ENCODE assay signal across 25 mouse cellular contexts in genomic region chr13:75763280-75763679, GRCm38 (mm10). TPM values are rescaled to one million over a fixed set of nuclear protein-coding genes. Genes with fewer than 3 reads are reported as not detected.
DNase-seq lines count a peak whose midpoint lies in the region; ATAC-seq and TF ChIP-seq lines count a peak whose summit lies in the region.
"Had no signal": no experiment of that assay in that cellular context is flagged by ENCODE, and none has a peak within 500 bp of the region (broad histone marks: within the 10 kb centered on the region; RNA-seq: fewer than 3 reads in every experiment).

No protein-coding gene starts in this region.

- peak; percentile 89 for TF ChIP-seq EP300 in CH12.LX (IDR thresholded peaks at IDR 0.05; ENCODE audit: low read length)

- H3K27me3 ChIP-seq in liver, embryonic 12.5 days (replicated peaks) = no peaks in the 10 kb centered on the region
- H3K27me3 ChIP-seq in liver, embryonic 11.5 days (replicated peaks; ENCODE audit: control insufficient read depth, insufficient read depth, low read length) = no peaks in the 10 kb centered on the region
- H3K27me3 ChIP-seq in CH12.LX (replicated peaks) = no peaks in the 10 kb centered on the region
- H3K27me3 ChIP-seq: embryonic facial prominence, embryonic 13.5 days; embryonic facial prominence, embryonic 15.5 days; forebrain, embryonic 12.5 days had no signal

- no peaks in the 10 kb centered on the region for H3K9me3 ChIP-seq in liver, embryonic 12.5 days (replicated peaks)
- H3K9me3 ChIP-seq in liver, embryonic 11.5 days (ENCODE audit: control insufficient read depth, low read length) = no peaks in the 10 kb centered on the region
- no peaks in the 10 kb centered on the region for H3K9me3 ChIP-seq in CH12.LX (replicated peaks; ENCODE audit: low read length)
- H3K9me3 ChIP-seq: embryonic facial prominence, embryonic 13.5 days; embryonic facial prominence, embryonic 15.5 days; forebrain, embryonic 10.5 days; forebrain, embryonic 12.5 days had no signal

- TF ChIP-seq RAD21 in CH12.LX (IDR thresholded peaks at IDR 0.05; ENCODE audit: low read depth, low read length) = no peak

- peaks cover 19% of the 10 kb centered on the region for H3K79me2 ChIP-seq in CH12.LX (replicated peaks; ENCODE audit: control insufficient read depth, extremely low read depth, insufficient read depth, poor library complexity, severe bottlenecking)

- no peak for ATAC-seq in liver, embryonic 12.5 days
- ATAC-seq in liver, embryonic 11.5 days (replicated peaks; ENCODE audit: low FRiP score) = no peak
- ATAC-seq: CD4-positive, CD25-positive, alpha-beta regulatory T cell, adult 4 months; forebrain, embryonic 14.5 days; forebrain, embryonic 16.5 days had no signal

- no peak for DNase-seq in gastrocnemius, adult 2 months
- no peak for DNase-seq in gastrocnemius, postnatal 10 days
- no peak for DNase-seq in liver, embryonic 11.5 days (ENCODE audit: low spot score)
- DNase-seq in CH12.LX (ENCODE audit: extremely low read depth) = peak; percentile 37
- DNase-seq in kidney, postnatal 36 days = no peak
- DNase-seq: adrenal gland, adult 2 months; adrenal gland, postnatal 10 days; adrenal gland, postnatal 25 days; B cell, adult 2 months; cerebellum, adult 11 months; cerebellum, adult 18-20 months; cerebellum, adult 8-10 months; cerebellum, adult 9-11 months; cerebellum, postnatal 14 days; cerebellum, postnatal 36 days; embryo, embryonic 11 days had no signal

- no peak overlapping the region for H3K9ac ChIP-seq in liver, embryonic 12.5 days
- H3K9ac ChIP-seq in liver, embryonic 11.5 days (ENCODE audit: low read depth, low read length) = no peak overlapping the region
- peak overlapping the region; percentile 60; the same call in 1 of the 2 replicates for H3K9ac ChIP-seq in CH12.LX (ENCODE audit: insufficient read depth, low read depth)
- H3K9ac ChIP-seq: embryonic facial prominence, embryonic 13.5 days; embryonic facial prominence, embryonic 15.5 days; forebrain, embryonic 12.5 days had no signal

- 60% methylated on average over 3 of the region's 3 CpGs for WGBS in liver, embryonic 12.5 days (ENCODE audit: insufficient replicate concordance)
- 67% methylated on average over 3 of the region's 3 CpGs for WGBS in liver, embryonic 11.5 days

- no peak for TF ChIP-seq CTCF in gastrocnemius, adult 2 months (IDR thresholded peaks at IDR 0.05)
- TF ChIP-seq CTCF in CH12.LX (conservative IDR thresholded peaks at IDR 0.05 in 1 of 2, IDR thresholded peaks at IDR 0.05 in 1 of 2; ENCODE audit: low read depth in 2 of 2, low read length in 2 of 2) = no peak

- in situ Hi-C loops in CH12.LX (cut with MboI; ENCODE audit: low pct_ligation_motif_present, low pct_unique_long_range_greater_than_20kb, low sequenced_read_pairs) = no loop called here

- no peak for TF ChIP-seq POLR2A in CH12.LX (IDR thresholded peaks at IDR 0.05; ENCODE audit: low read depth, low read length)

- H3K4me3 ChIP-seq in gastrocnemius, adult 2 months = no peak overlapping the region
- no peak overlapping the region for H3K4me3 ChIP-seq in liver, embryonic 12.5 days
- no peak overlapping the region for H3K4me3 ChIP-seq in liver, embryonic 11.5 days (ENCODE audit: low read depth, low read length)
- H3K4me3 ChIP-seq in CH12.LX (replicated peaks in 1 of 3; ENCODE audit: low read depth in 2 of 3, low read length in 2 of 3, poor library complexity in 1 of 3) = no peak overlapping the region
- H3K4me3 ChIP-seq: embryonic facial prominence, embryonic 13.5 days; embryonic facial prominence, embryonic 15.5 days; erythroblast, embryonic 14.5 days; forebrain, embryonic 10.5 days; forebrain, embryonic 12.5 days had no signal

- H3K4me1 ChIP-seq in liver, embryonic 12.5 days = peaks cover 23% of the 10 kb centered on the region
- H3K4me1 ChIP-seq in liver, embryonic 11.5 days (replicated peaks; ENCODE audit: control insufficient read depth, insufficient read depth, low read length) = peaks cover 6% of the 10 kb centered on the region
- peaks cover 17 to 42% of the 10 kb centered on the region in 2 experiments for H3K4me1 ChIP-seq in CH12.LX (ENCODE audit: control insufficient read depth in 1 of 2, insufficient read depth in 2 of 2)
- H3K4me1 ChIP-seq: embryonic facial prominence, embryonic 15.5 days had no signal

- H3K4me2 ChIP-seq in liver, embryonic 12.5 days = no peak overlapping the region
- H3K4me2 ChIP-seq in liver, embryonic 11.5 days = no peak overlapping the region
- H3K4me2 ChIP-seq in CH12.LX (ENCODE audit: insufficient read depth, low read depth, poor library complexity, severe bottlenecking) = peak overlapping the region; percentile 61; the same call in 1 of the 2 replicates
- H3K4me2 ChIP-seq: embryonic facial prominence, embryonic 13.5 days; embryonic facial prominence, embryonic 15.5 days; forebrain, embryonic 12.5 days had no signal

- H3K36me3 ChIP-seq in liver, embryonic 12.5 days = peaks cover 88% of the 10 kb centered on the region
- H3K36me3 ChIP-seq in liver, embryonic 11.5 days (ENCODE audit: control insufficient read depth, insufficient read depth, low read length) = peaks cover 10% of the 10 kb centered on the region; the same call in 1 of the 2 replicates
- peaks cover 33 to 70% of the 10 kb centered on the region in 2 experiments for H3K36me3 ChIP-seq in CH12.LX (replicated peaks in 1 of 2; ENCODE audit: control insufficient read depth in 1 of 2, insufficient read depth in 1 of 2, low read length in 1 of 2)
- H3K36me3 ChIP-seq: embryonic facial prominence, embryonic 13.5 days; embryonic facial prominence, embryonic 15.5 days; forebrain, embryonic 10.5 days; forebrain, embryonic 12.5 days had no signal

- dilution Hi-C loops in CH12.LX (cut with MboI; ENCODE audit: extremely low pct_ligation_motif_present, extremely low pct_unique_long_range_greater_than_20kb, low sequenced_read_pairs) = no loop called here

- intact Hi-C loops in gastrocnemius, adult 2 months (cut with DNase I) = no loop called here

- H3K27ac ChIP-seq in gastrocnemius, adult 2 months = peak overlapping the region; percentile 31; the same call in 1 of the 2 replicates
- 0 out of 2 replicates have a peak overlapping the region, but pooled peaks have one; percentile 1 for H3K27ac ChIP-seq in liver, embryonic 12.5 days
- H3K27ac ChIP-seq in liver, embryonic 11.5 days (ENCODE audit: low read depth, low read length) = no peak overlapping the region
- H3K27ac ChIP-seq in CH12.LX (ENCODE audit: insufficient read depth, low read depth) = peak overlapping the region; percentile 89
- H3K27ac ChIP-seq: embryonic facial prominence, embryonic 13.5 days; embryonic facial prominence, embryonic 15.5 days; forebrain, embryonic 10.5 days; forebrain, embryonic 12.5 days had no signal

TF ChIP-seq in CH12.LX, 34 proteins besides CTCF, POLR2A, EP300 and RAD21:
- TF ChIP-seq IRF4 (IDR thresholded peaks at IDR 0.05; ENCODE audit: low read depth, low read length) (peak; percentile 98), MEF2A (IDR thresholded peaks at IDR 0.05; ENCODE audit: borderline replicate concordance, low read depth, low read length) (peak; percentile 82), ETS1 (conservative IDR thresholded peaks at IDR 0.05; ENCODE audit: low read depth, low read length) (peak; percentile 87), NELFE (IDR thresholded peaks at IDR 0.05; ENCODE audit: low read depth, low read length) (no peak), ZMIZ1 (IDR thresholded peaks at IDR 0.05; ENCODE audit: low read depth, low read length) (no peak), TCF12 (IDR thresholded peaks at IDR 0.05; ENCODE audit: low read depth, low read length) (peak; percentile 69), GABPA (IDR thresholded peaks at IDR 0.05; ENCODE audit: insufficient replicate concordance, low read depth, low read length) (no peak), HCFC1 (IDR thresholded peaks at IDR 0.05; ENCODE audit: low read depth, low read length) (no peak), BHLHE40 (IDR thresholded peaks at IDR 0.05; ENCODE audit: low read depth, low read length) (peak; percentile 61), USF2 (conservative IDR thresholded peaks at IDR 0.05; ENCODE audit: low read depth, low read length) (no peak), ELF1 (IDR thresholded peaks at IDR 0.05; ENCODE audit: low read depth, low read length) (0 out of 2 replicates have a peak, but pooled peaks have one; percentile 8), JUN (IDR thresholded peaks at IDR 0.05; ENCODE audit: insufficient read depth, low read depth, low read length) (peak; percentile 76), JUND (conservative IDR thresholded peaks at IDR 0.05; ENCODE audit: low read depth, low read length) (peak; percentile 76)
TF ChIP-seq in CH12.LX: peak in this region for 8.

RNA-seq across cellular contexts. Expression of gene Ell2, which starts 56.7 kb away (rescaled TPM):
- 10 to 100 TPM; 30.9 to 67.0 TPM for total RNA-seq in gastrocnemius, adult 2 months (2021)
- total RNA-seq in gastrocnemius, postnatal 10 days (2021) = 10 to 100 TPM; 19.9 to 22.7 TPM
- 59.6 and 66.2 TPM in 2 replicates for polyA plus RNA-seq in liver, embryonic 12.5 days (2016; fragmentation: Nextera tagmentation; extraction: Ambion mirVana)
- 40.4 and 44.8 TPM in 2 replicates for polyA plus RNA-seq in liver, embryonic 11.5 days (2014; fragmentation: Nextera tagmentation; extraction: Ambion mirVana)
- total RNA-seq in CH12.LX (2012; rRNA removed) (44.4 and 63.4 TPM in 2 replicates), CH12.LX (2014; rRNA removed) (50.9 and 51.3 TPM in 2 replicates)
- 114 and 123 TPM in 2 replicates for polyA plus RNA-seq in CH12.LX (2012; ENCODE audit: insufficient read length, low read depth)
